Mouse (Mus musculus) neural tube, embryonic 14.5 days (tissue): ENCODE results near the gene Sart1. TPM values are rescaled to one million over a fixed set of nuclear protein-coding genes. Genes with fewer than 3 reads are reported as not detected.

Experiments used
- ATAC-seq: fragments of 200-750 bp; cut with Nextera tagmentation; 2 replicates; pipeline ENCODE4 v1.8.0; 2017; ENCODE audit warnings: low read depth, mild to moderate bottlenecking, moderate TSS enrichment, moderate library complexity
- H3K27ac ChIP-seq: fragments of 300-500 bp; sonication (generic); 2 replicates; pipeline ENCODE4 v1.5.1; 2014; ENCODE audit warnings: low read depth, mild to moderate bottlenecking, control low read depth, low read length, moderate library complexity, mixed read lengths
- H3K27me3 ChIP-seq: fragments of 300-500 bp; sonication (generic); 2 replicates; pipeline ENCODE4 v1.6.1; 2014; ENCODE audit warnings: low read length; ENCODE audit not compliant: control insufficient read depth, insufficient read depth
- H3K36me3 ChIP-seq: fragments of 300-500 bp; sonication (generic); 2 replicates; pipeline ENCODE4 v1.6.1; 2014; ENCODE audit warnings: low read length, mixed read lengths; ENCODE audit not compliant: control insufficient read depth, insufficient read depth
- H3K4me1 ChIP-seq: fragments of 300-500 bp; sonication (generic); 2 replicates; pipeline ENCODE4 v1.6.1; 2014; ENCODE audit warnings: low read length; ENCODE audit not compliant: control insufficient read depth, insufficient read depth
- H3K4me2 ChIP-seq: fragments of 300-500 bp; sonication (generic); 2 replicates; pipeline ENCODE4 v1.6.1; 2014; ENCODE audit warnings: mild to moderate bottlenecking, low read depth, low read length, control low read depth
- H3K4me3 ChIP-seq: fragments of 300-500 bp; sonication (generic); 2 replicates; pipeline ENCODE4 v1.5.1; 2014; ENCODE audit warnings: low read depth, low read length, control low read depth, mixed read lengths
- H3K9ac ChIP-seq: fragments of 300-500 bp; sonication (generic); replicated peaks from 2 replicates; pipeline ENCODE4 v1.6.1; 2014; ENCODE audit warnings: low read depth, mild to moderate bottlenecking, control low read depth, low read length, mixed read lengths
- H3K9me3 ChIP-seq: fragments of 300-500 bp; sonication (generic); 2 replicates; pipeline ENCODE4 v1.6.1; 2016; ENCODE audit warnings: low read length; ENCODE audit not compliant: control insufficient read depth
- WGBS: fragments of 180-500 bp; shearing (Covaris S2); extraction: QIAGEN DNeasy Blood & Tissue Kit; methylation state at CpG from one replicate; pipeline ENCODE4 v1.1.7; 2014; 5-methylcytosine and 5-hydroxymethylcytosine counted together
- polyA plus RNA-seq: library from polyadenylated mRNA; unstranded; fragments of >200 nt; fragmentation: Nextera tagmentation; extraction: Ambion mirVana; gene quantifications from 2 replicates; pipeline ENCODE4 v1.2.1, GENCODE M21; 2014

Sart1 gene
- polyA plus RNA-seq, 1 experiment from 2014 or later, result 55.6 TPM

- Histone ChIP-seq H3K9me3 (no peaks in the 10 kb centered on the region), H3K4me3 (peak overlapping the region; percentile 96; the same call in 1 of the 2 replicates), H3K4me1 (peaks cover 23% of the 10 kb centered on the region), H3K27me3 (peaks cover 4% of the 10 kb centered on the region; the same call in 1 of the 2 replicates), H3K36me3 (peaks cover 5% of the 10 kb centered on the region; the same call in 1 of the 2 replicates), H3K27ac (no peak overlapping the region), H3K9ac (peak overlapping the region; percentile 29; the same call in 1 of the 2 replicates), H3K4me2 (peak overlapping the region; percentile 86)
- ATAC-seq, result no peak
- WGBS, result 47% methylated on average over 12 of the region's 12 CpGs
Measured at GRCm38 (mm10) chr19:5389647-5390046, 1.1 kb upstream of the Sart1 start.

DNA sequence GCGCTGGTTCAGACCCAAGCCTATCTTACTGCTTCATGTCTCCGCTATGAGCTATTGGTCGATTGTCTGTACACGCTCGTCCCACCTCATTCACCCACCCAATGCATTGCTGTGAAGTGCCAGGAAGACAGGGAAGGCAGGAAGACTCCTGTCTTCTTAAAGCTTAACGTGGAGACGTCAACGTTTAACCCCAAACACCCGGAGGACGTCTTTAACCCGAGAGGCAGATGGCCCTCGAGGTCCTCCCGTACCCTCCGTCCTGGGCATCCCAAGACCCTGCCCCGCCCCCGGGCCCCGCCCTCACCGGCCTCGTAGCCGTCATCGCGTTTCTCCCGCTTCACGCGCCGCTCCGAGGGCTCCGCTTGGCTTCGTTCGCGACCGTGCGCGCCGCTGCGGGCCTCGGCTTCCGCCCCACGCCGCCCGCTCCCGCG is 477 bp downstream of the Sart1 start:
- H3K27me3 ChIP-seq, result peaks cover 4% of the 10 kb centered on the region; the same call in 1 of the 2 replicates
- H3K9me3 ChIP-seq, result no peaks in the 10 kb centered on the region
- H3K4me1 ChIP-seq, result peaks cover 23% of the 10 kb centered on the region
- H3K4me2 ChIP-seq, result peak overlapping the region; percentile 86
- WGBS, result 1% methylated on average over 34 of the region's 43 CpGs
- H3K36me3 ChIP-seq, result peaks cover 21% of the 10 kb centered on the region
- H3K9ac ChIP-seq, result peak overlapping the region; percentile 90
- peak overlapping the region; percentile 75 for H3K27ac ChIP-seq
- ATAC-seq, result peak; percentile 38; the same call in 1 of the 2 replicates
- H3K4me3 ChIP-seq, result peak overlapping the region; percentile 96

DNA sequence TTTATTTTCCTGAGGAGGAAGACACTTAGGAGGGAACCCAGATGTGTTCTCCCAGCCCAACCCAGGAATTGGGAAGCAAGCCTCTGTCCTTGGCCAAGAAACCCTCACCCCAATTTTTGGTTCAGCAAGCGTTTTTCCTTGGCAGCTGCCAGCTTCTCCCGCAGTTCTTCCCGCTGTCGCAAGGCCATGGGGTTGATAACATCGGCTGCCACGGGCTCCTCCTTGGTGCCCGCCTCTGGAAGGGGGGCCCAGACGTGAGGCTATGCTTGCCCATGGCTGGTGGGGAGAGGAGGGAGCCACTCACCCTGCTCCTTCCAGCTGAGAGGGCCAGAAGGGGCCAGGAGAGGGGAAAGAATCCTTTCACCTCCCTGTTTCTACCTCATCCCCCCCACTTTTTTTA is 3.8 kb downstream of the Sart1 start:
- no peak for ATAC-seq
- Histone ChIP-seq H3K27me3 (peaks cover 4% of the 10 kb centered on the region; the same call in 1 of the 2 replicates), H3K4me3 (no peak overlapping the region), H3K27ac (no peak overlapping the region), H3K9me3 (no peaks in the 10 kb centered on the region), H3K36me3 (peaks cover 53% of the 10 kb centered on the region), H3K9ac (no peak overlapping the region), H3K4me1 (peaks cover 18% of the 10 kb centered on the region), H3K4me2 (no peak overlapping the region)
- 95% methylated on average over 8 of the region's 8 CpGs for WGBS

GRCm38 (mm10) chr19:5383326-5383725 is 5.2 kb downstream of the Sart1 start:
- no peak overlapping the region for H3K9ac ChIP-seq
- peaks cover 3% of the 10 kb centered on the region; the same call in 1 of the 2 replicates for H3K27me3 ChIP-seq
- 92% methylated on average over 12 of the region's 12 CpGs for WGBS
- no peak for ATAC-seq
- H3K4me2 ChIP-seq, result no peak overlapping the region
- H3K36me3 ChIP-seq, result peaks cover 66% of the 10 kb centered on the region
- H3K27ac ChIP-seq, result no peak overlapping the region
- H3K4me1 ChIP-seq, result peaks cover 12% of the 10 kb centered on the region
- no peak overlapping the region for H3K4me3 ChIP-seq
- H3K9me3 ChIP-seq, result no peaks in the 10 kb centered on the region

- H3K9ac ChIP-seq, result no peak overlapping the region
- no peaks in the 10 kb centered on the region for H3K4me1 ChIP-seq
- ATAC-seq, result no peak
- H3K4me2 ChIP-seq, result no peak overlapping the region
- H3K27ac ChIP-seq, result no peak overlapping the region
- H3K36me3 ChIP-seq, result peaks cover 51% of the 10 kb centered on the region
- H3K27me3 ChIP-seq, result no peaks in the 10 kb centered on the region
- WGBS, result 95% methylated on average over 1 of the region's 1 CpGs
- no peaks in the 10 kb centered on the region for H3K9me3 ChIP-seq
- no peak overlapping the region for H3K4me3 ChIP-seq
Measured at GRCm38 (mm10) chr19:5377446-5377845, 11.1 kb downstream of the Sart1 start.

DNA sequence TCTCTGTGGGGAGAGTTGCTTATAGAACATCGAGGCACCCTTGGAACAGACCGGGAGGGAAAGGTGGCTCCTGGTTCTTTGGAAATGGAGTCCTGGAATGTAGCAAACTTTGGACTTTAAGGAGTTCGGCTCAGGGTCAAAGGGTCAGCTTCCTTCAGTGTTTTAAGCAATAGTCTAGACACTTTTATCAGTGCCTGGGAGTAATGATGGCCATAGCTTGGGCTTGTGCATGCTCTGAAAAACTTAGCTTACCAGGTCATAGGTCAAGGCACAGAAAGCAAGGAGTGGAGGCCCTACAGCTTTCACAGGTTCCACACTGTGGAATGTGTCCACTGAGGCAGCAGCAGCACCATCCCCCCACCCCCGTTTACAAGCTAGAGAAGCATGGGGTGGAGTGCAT is 13.8 kb downstream of the Sart1 start:
- Histone ChIP-seq H3K36me3 (peaks cover 37% of the 10 kb centered on the region), H3K4me1 (no peaks in the 10 kb centered on the region), H3K9ac (no peak overlapping the region), H3K4me3 (no peak overlapping the region), H3K9me3 (no peaks in the 10 kb centered on the region), H3K4me2 (no peak overlapping the region), H3K27me3 (no peaks in the 10 kb centered on the region), H3K27ac (no peak overlapping the region)
- ATAC-seq, result no peak
- WGBS, result 88% methylated on average over 4 of the region's 4 CpGs

DNA sequence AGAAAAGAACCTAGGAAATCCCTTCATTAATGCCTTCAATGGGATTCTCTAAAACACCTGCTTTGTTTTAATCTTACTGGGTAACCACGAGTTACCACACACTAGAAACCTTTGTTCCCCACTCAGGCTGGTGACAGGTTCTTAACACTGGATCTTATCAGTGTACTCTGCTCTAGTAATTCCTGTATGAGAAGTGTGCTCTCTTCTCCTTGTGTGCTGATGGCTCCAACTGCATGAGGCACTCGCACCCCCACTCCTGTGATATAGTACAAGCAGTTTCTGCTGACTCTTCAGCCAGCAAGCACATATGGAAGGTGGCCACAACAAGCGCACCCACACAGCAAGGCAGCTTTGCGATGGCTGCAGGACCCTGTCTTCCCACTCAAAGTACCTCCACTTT is 14.3 kb downstream of the Sart1 start:
- Histone ChIP-seq H3K9me3 (no peaks in the 10 kb centered on the region), H3K4me3 (no peak overlapping the region), H3K4me1 (no peaks in the 10 kb centered on the region), H3K4me2 (no peak overlapping the region), H3K27ac (no peak overlapping the region), H3K27me3 (no peaks in the 10 kb centered on the region), H3K9ac (no peak overlapping the region), H3K36me3 (peaks cover 35% of the 10 kb centered on the region)
- no peak for ATAC-seq
- WGBS, result 84% methylated on average over 4 of the region's 4 CpGs

DNA sequence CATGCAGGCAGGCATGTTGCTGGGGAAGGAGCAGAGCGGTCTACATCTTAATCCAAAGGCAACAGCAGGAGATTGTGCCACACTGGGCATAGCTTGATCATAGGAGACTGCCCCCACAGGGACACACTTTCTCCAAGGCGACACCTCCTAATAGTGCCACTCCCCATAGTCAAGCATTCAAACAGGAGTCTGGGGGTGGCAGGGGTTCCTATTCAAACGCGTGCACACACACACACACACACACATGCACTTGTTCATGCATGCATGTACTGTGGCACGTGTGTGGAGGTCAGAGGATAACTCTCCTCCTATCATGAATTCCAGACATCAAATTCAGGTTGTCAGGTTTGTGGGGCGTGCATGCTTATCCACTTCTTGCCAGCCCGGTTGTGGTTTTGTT is 15.8 kb downstream of the Sart1 start:
- WGBS, result 96% methylated on average over 7 of the region's 7 CpGs
- Histone ChIP-seq H3K27me3 (no peaks in the 10 kb centered on the region), H3K4me3 (no peak overlapping the region), H3K4me2 (no peak overlapping the region), H3K36me3 (peaks cover 26% of the 10 kb centered on the region), H3K9ac (no peak overlapping the region), H3K9me3 (no peaks in the 10 kb centered on the region), H3K27ac (no peak overlapping the region), H3K4me1 (peaks cover 5% of the 10 kb centered on the region)
- ATAC-seq, result no peak

- Histone ChIP-seq H3K9me3 (no peaks in the 10 kb centered on the region), H3K4me1 (peaks cover 8% of the 10 kb centered on the region), H3K36me3 (peaks cover 26% of the 10 kb centered on the region), H3K4me2 (no peak overlapping the region), H3K9ac (no peak overlapping the region), H3K27ac (no peak overlapping the region), H3K27me3 (no peaks in the 10 kb centered on the region), H3K4me3 (no peak overlapping the region)
- WGBS, result 91% methylated on average over 3 of the region's 3 CpGs
- ATAC-seq, result no peak
Measured at GRCm38 (mm10) chr19:5370932-5371331, 17.6 kb downstream of the Sart1 start.
